Mouse (Mus musculus) thymus, adult 2 months (tissue): ENCODE measurements around the gene Cux2.

Experiments used
- CTCF ChIP-seq: fragments of 200-500 bp; IDR thresholded peaks from 2 replicates; pipeline ENCODE4 v1.5.1; 2012; ENCODE audit warnings: mild to moderate bottlenecking, control low read depth, low read length, moderate library complexity, borderline replicate concordance; ENCODE audit not compliant: control insufficient read depth, poor library complexity, insufficient read depth; ENCODE audit errors: extremely low read depth
- POLR2A ChIP-seq: fragments of 200-500 bp; IDR thresholded peaks from 2 replicates; pipeline ENCODE4 v1.6.1; 2012; ENCODE audit warnings: mild to moderate bottlenecking, low read length, control low read depth, moderate library complexity; ENCODE audit not compliant: control insufficient read depth, poor library complexity, insufficient read depth; ENCODE audit errors: extremely low read depth

GRCm38 (mm10) chr5:122092794-122093193 lies 42.9 kb upstream of the Cux2 start:
- TF ChIP-seq CTCF (no peak), POLR2A (no peak)
